28 mouse cellular contexts compared by ENCODE assay signal in the genomic region with DNA sequence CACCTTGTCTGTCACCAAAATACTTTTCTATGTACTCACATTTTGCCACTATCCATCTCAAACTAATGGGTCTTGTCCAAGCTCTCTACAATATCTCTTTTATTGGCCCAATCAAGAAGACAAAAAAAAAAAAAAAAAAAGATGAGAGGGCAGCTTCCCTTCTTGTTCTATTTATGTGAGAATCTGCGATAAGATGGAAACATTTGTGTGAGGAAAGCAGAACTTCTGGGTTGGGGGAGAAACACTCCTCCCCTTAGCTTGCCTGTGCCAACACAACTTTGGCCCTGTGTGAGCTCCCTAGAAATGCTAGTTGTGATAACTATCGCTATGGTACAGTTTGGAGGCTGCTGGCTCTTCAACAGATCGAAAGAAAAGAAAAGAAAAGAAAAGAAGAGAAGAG. TPM values are rescaled to one million over a fixed set of nuclear protein-coding genes. Genes with fewer than 3 reads are reported as not detected.
DNase-seq lines count a peak whose midpoint lies in the region; ATAC-seq and TF ChIP-seq lines count a peak whose summit lies in the region.
"Had no signal": no experiment of that assay in that cellular context is flagged by ENCODE, and none has a peak within 500 bp of the region (broad histone marks: within the 10 kb centered on the region; RNA-seq: fewer than 3 reads in every experiment).

No protein-coding gene starts in this region.

- peaks cover 0 to 30% of the 10 kb centered on the region in 2 experiments; a peak in 2 of 4 replicates for H3K36me3 ChIP-seq in MEL (ENCODE audit: control insufficient read depth in 1 of 2, insufficient read depth in 2 of 2, low read length in 2 of 2)
- no peaks in the 10 kb centered on the region for H3K36me3 ChIP-seq in midbrain, embryonic 14.5 days (ENCODE audit: control insufficient read depth, insufficient read depth, low read length)
- H3K36me3 ChIP-seq: G1E had no signal

- no peak for TF ChIP-seq RAD21 in MEL (IDR thresholded peaks at IDR 0.05; ENCODE audit: low read depth, low read length)

- WGBS in midbrain, embryonic 14.5 days = 96% methylated on average over 3 of the region's 3 CpGs

- H3K9ac ChIP-seq in MEL (ENCODE audit: control insufficient read depth, low read depth, low read length, poor library complexity, severe bottlenecking) = no peak overlapping the region
- no peak overlapping the region for H3K9ac ChIP-seq in midbrain, embryonic 14.5 days (replicated peaks; ENCODE audit: low read length)

- no peak for TF ChIP-seq CTCF in MEL (IDR thresholded peaks at IDR 0.05 in 2 of 3, conservative IDR thresholded peaks at IDR 0.05 in 1 of 3; ENCODE audit: control insufficient read depth in 1 of 3, insufficient read depth in 1 of 3, low read depth in 2 of 3, low read length in 3 of 3, poor library complexity in 1 of 3, severe bottlenecking in 1 of 3)

- DNase-seq in MEL (ENCODE audit: low read depth, low spot score) = peak; percentile 83
- peak; percentile 54 for DNase-seq in MEL-GATA-1-ER (ENCODE audit: extremely low read depth, low read depth)
- DNase-seq in spleen, postnatal 4 days (ENCODE audit: low spot score in 2 of 2) = no peak
- no peak for DNase-seq in frontal cortex, postnatal 14 days (ENCODE audit: low spot score in 2 of 2)
- DNase-seq in midbrain, embryonic 14.5 days = no peak
- DNase-seq: adrenal gland, adult 2 months; adrenal gland, adult 8-10 months; adrenal gland, postnatal 10 days; adrenal gland, postnatal 14 days; adrenal gland, postnatal 25 days; adrenal gland, postnatal 36 days; B cell, adult 2 months; cerebellum, adult 11 months; cerebellum, adult 11-12 months; cerebellum, adult 18-20 months; cerebellum, adult 2 months; cerebellum, adult 8-10 months had no signal

- H3K27ac ChIP-seq in MEL (ENCODE audit: control insufficient read depth, low read depth, low read length) = peak overlapping the region; percentile 45; the same call in 1 of the 2 replicates
- no peak overlapping the region for H3K27ac ChIP-seq in midbrain, embryonic 14.5 days (replicated peaks; ENCODE audit: low read depth, low read length)

- no peaks in the 10 kb centered on the region for H3K27me3 ChIP-seq in MEL (ENCODE audit: control insufficient read depth in 1 of 2, insufficient read depth in 2 of 2, low read length in 2 of 2)
- H3K27me3 ChIP-seq in midbrain, embryonic 14.5 days (ENCODE audit: control insufficient read depth, insufficient read depth, low read length) = no peaks in the 10 kb centered on the region
- H3K27me3 ChIP-seq: CH12.LX, Patski had no signal

- H3K4me1 ChIP-seq in MEL (ENCODE audit: control insufficient read depth in 1 of 2, insufficient read depth in 2 of 2, low read length in 2 of 2) = peaks cover 10 to 30% of the 10 kb centered on the region in 2 experiments
- H3K4me1 ChIP-seq in midbrain, embryonic 14.5 days (ENCODE audit: control insufficient read depth, insufficient read depth, low read length) = no peaks in the 10 kb centered on the region

- peak; percentile 39; the same call in 1 of the 2 replicates for ATAC-seq in common myeloid progenitor, adult 5-6 weeks (replicated peaks; ENCODE audit: low read depth, poor library complexity, severe bottlenecking)
- no peak for ATAC-seq in midbrain, embryonic 14.5 days (ENCODE audit: low FRiP score, low TSS enrichment)
- ATAC-seq: activated CD4-positive, CD25-positive, alpha-beta regulatory T cell, adult 4 months; CD4-positive, CD25-positive, alpha-beta regulatory T cell, adult 4 months; Patski had no signal

- peak; percentile 70 to 72 for TF ChIP-seq EP300 in MEL (IDR thresholded peaks at IDR 0.05; ENCODE audit: low read depth in 1 of 2, low read length in 2 of 2)

- TF ChIP-seq POLR2A in MEL (IDR thresholded peaks at IDR 0.05; ENCODE audit: control insufficient read depth in 1 of 2, insufficient read depth in 1 of 2, low read depth in 1 of 2, low read length in 2 of 2, poor library complexity in 1 of 2) = no peak

- no peak overlapping the region for H3K4me3 ChIP-seq in MEL (ENCODE audit: control insufficient read depth in 1 of 2, insufficient read depth in 1 of 2, low read depth in 2 of 2, low read length in 2 of 2)
- no peak overlapping the region for H3K4me3 ChIP-seq in midbrain, embryonic 14.5 days (replicated peaks; ENCODE audit: low read depth, low read length)

- no peaks in the 10 kb centered on the region for H3K9me3 ChIP-seq in MEL (replicated peaks; ENCODE audit: insufficient read depth, low read length)
- no peaks in the 10 kb centered on the region for H3K9me3 ChIP-seq in midbrain, embryonic 14.5 days (ENCODE audit: control insufficient read depth, low read length)
- H3K9me3 ChIP-seq: G1E had no signal

- H3K79me2 ChIP-seq in MEL (ENCODE audit: control insufficient read depth, insufficient read depth, low read length, poor library complexity) = no peaks in the 10 kb centered on the region

- H3K4me2 ChIP-seq in midbrain, embryonic 14.5 days (ENCODE audit: low read length) = no peak overlapping the region

TF ChIP-seq in MEL, 35 proteins besides CTCF, POLR2A, EP300 and RAD21:
- TF ChIP-seq RCOR1 (IDR thresholded peaks at IDR 0.05; ENCODE audit: low read depth, low read length) (peak; percentile 65; the same call in 1 of the 2 replicates), ZNF384 (IDR thresholded peaks at IDR 0.05; ENCODE audit: low read depth, low read length) (peak; percentile 98), MEF2A (IDR thresholded peaks at IDR 0.05; ENCODE audit: extremely low read depth, insufficient replicate concordance, low read depth, low read length, poor library complexity, severe bottlenecking) (peak; percentile 92; the same call in 1 of the 2 replicates), SIN3A (IDR thresholded peaks at IDR 0.05; ENCODE audit: low read length) (no peak; the same call in 1 of the 2 replicates), GATA1 (IDR thresholded peaks at IDR 0.05; ENCODE audit: low read depth, low read length) (peak; percentile 81), TCF12 (IDR thresholded peaks at IDR 0.05; ENCODE audit: low read depth, low read length) (peak; percentile 53), MYC (IDR thresholded peaks at IDR 0.05; ENCODE audit: low read depth, low read length) (no peak), ETS1 (IDR thresholded peaks at IDR 0.05; ENCODE audit: low read depth, low read length) (peak; percentile 79), TBP (IDR thresholded peaks at IDR 0.05; ENCODE audit: low read depth, low read length) (no peak)
TF ChIP-seq in MEL: peak in this region for 6.

RNA-seq across cellular contexts. Expression of gene Fshr, which starts 38.0 kb away (rescaled TPM):
- total RNA-seq in MEL (2012; rRNA removed) = not detected in 2 replicates
- polyA plus RNA-seq in MEL (2012; ENCODE audit: insufficient read depth in 1 of 2, insufficient read length in 2 of 2, low read depth in 1 of 2, low replicate concordance in 2 of 2, missing spikeins in 1 of 2) = not detected
- total RNA-seq in common myeloid progenitor, adult 5-6 weeks (2017) = not detected in 2 replicates
- not detected in 2 replicates for polyA plus RNA-seq in midbrain, embryonic 14.5 days (2014; fragmentation: Nextera tagmentation; extraction: Ambion mirVana)
- total RNA-seq: adrenal gland, adult 18-20 months; adrenal gland, adult 2 months; adrenal gland, adult 8-10 months; adrenal gland, postnatal 10 days; adrenal gland, postnatal 14 days; adrenal gland, postnatal 25 days; adrenal gland, postnatal 36 days; adrenal gland, postnatal 4 days; CH12.LX; ES-E14; G1E had no signal
- polyA plus RNA-seq: activated CD4-positive, CD25-positive, alpha-beta regulatory T cell, adult 4 months; adrenal gland, adult 2 months; brain, embryonic 14.5 days; C2C12; CD4-positive, CD25-positive, alpha-beta regulatory T cell, adult 4 months; cerebellum, adult 2 months; G1E; Patski had no signal

Comparison
In these comparisons a context has a peak if more than half of its experiments do, and no peak if none do; other contexts are left out.
1. DNase-seq: peak in MEL (single experiment) and MEL-GATA-1-ER (single experiment); none in spleen, postnatal 4 days (0 of 2), frontal cortex, postnatal 14 days (0 of 2) and midbrain, embryonic 14.5 days (single experiment).